Mouse (Mus musculus): ENCODE results near the gene Zfp36l1. TPM values are rescaled to one million over a fixed set of nuclear protein-coding genes. Genes with fewer than 3 reads are reported as not detected.
A peak's percentile ranks its signal among the peaks of the same experiment; 100 is the strongest.

Zfp36l1 gene
- polyA plus RNA-seq, 1 experiment = 251 TPM

GRCm38 (mm10) chr12:80063402-80064150 lies 49.2 kb downstream of the Zfp36l1 start:
- Histone ChIP-seq H3K4me3 (ENCODE audit: extremely low read depth, insufficient read depth, insufficient read length) (no peak overlapping the region), H3K27me3 (ENCODE audit: control insufficient read depth, insufficient read depth, low read length) (no peaks in the 10 kb centered on the region), H3K4me1 (ENCODE audit: control insufficient read depth, insufficient read depth, insufficient read length) (peaks cover 46% of the 10 kb centered on the region; the same call in 1 of the 2 replicates), H3K36me3 (ENCODE audit: control insufficient read depth, insufficient read depth, low read length) (no peaks in the 10 kb centered on the region), H3K27ac (ENCODE audit: insufficient read depth, low read length) (no peak overlapping the region)
- DNase-seq (ENCODE audit: low read depth in 1 of 2, low spot score in 2 of 2) = no peak
- 60% methylated on average over 7 of the region's 7 CpGs for WGBS
- no peak for TF ChIP-seq CTCF (IDR thresholded peaks at IDR 0.05; ENCODE audit: extremely low read depth, insufficient read depth, insufficient read length, insufficient replicate concordance)
- TF ChIP-seq POLR2A (IDR thresholded peaks at IDR 0.05; ENCODE audit: low read depth, low read length) = no peak

GRCm38 (mm10) chr12:80062410-80063401 lies 50.1 kb downstream of the Zfp36l1 start:
- Histone ChIP-seq H3K4me1 (ENCODE audit: control insufficient read depth, insufficient read depth, insufficient read length) (peaks cover 41% of the 10 kb centered on the region; the same call in 1 of the 2 replicates), H3K27ac (ENCODE audit: insufficient read depth, low read length) (no peak overlapping the region), H3K27me3 (ENCODE audit: control insufficient read depth, insufficient read depth, low read length) (no peaks in the 10 kb centered on the region), H3K4me3 (ENCODE audit: extremely low read depth, insufficient read depth, insufficient read length) (no peak overlapping the region), H3K36me3 (ENCODE audit: control insufficient read depth, insufficient read depth, low read length) (no peaks in the 10 kb centered on the region)
- WGBS = 40% methylated on average over 6 of the region's 6 CpGs
- no peak for DNase-seq (ENCODE audit: low read depth in 1 of 2, low spot score in 2 of 2)
- TF ChIP-seq POLR2A (IDR thresholded peaks at IDR 0.05; ENCODE audit: low read depth, low read length) (no peak), CTCF (IDR thresholded peaks at IDR 0.05; ENCODE audit: extremely low read depth, insufficient read depth, insufficient read length, insufficient replicate concordance) (no peak)

DNA sequence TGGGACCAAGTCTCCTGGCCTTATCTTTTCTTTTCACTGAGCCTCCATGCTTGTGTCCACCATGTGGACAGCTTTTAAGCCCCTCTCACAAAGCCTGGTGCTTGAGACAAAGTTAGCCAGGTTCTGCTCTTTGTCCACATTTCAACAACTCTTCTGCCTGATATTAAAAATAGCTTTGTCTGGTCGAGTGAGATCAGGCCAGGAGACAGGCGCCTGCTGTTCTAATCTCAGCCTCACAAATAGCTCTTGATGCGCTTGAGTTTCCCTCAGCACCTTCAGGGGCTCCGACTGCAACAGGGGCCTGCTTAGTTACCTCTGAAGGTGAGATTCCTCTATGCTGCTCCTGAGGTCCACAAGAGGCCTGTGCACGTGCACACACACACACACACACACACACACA lies 51.0 kb downstream of the Zfp36l1 start:
- TF ChIP-seq POLR2A (IDR thresholded peaks at IDR 0.05; ENCODE audit: low read depth, low read length) (no peak), CTCF (IDR thresholded peaks at IDR 0.05; ENCODE audit: extremely low read depth, insufficient read depth, insufficient read length, insufficient replicate concordance) (no peak)
- no peaks in the 10 kb centered on the region for H3K27me3 ChIP-seq (ENCODE audit: control insufficient read depth, insufficient read depth, low read length)
- peaks cover 41% of the 10 kb centered on the region; the same call in 1 of the 2 replicates for H3K4me1 ChIP-seq (ENCODE audit: control insufficient read depth, insufficient read depth, insufficient read length)
- peak overlapping the region; percentile 33 for H3K27ac ChIP-seq (ENCODE audit: insufficient read depth, low read length)
- no peak overlapping the region for H3K4me3 ChIP-seq (ENCODE audit: extremely low read depth, insufficient read depth, insufficient read length)
- 37% methylated on average over 5 of the region's 5 CpGs for WGBS
- DNase-seq (ENCODE audit: low read depth in 1 of 2, low spot score in 2 of 2) = no peak
- H3K36me3 ChIP-seq (ENCODE audit: control insufficient read depth, insufficient read depth, low read length) = no peaks in the 10 kb centered on the region

GRCm38 (mm10) chr12:80060809-80061208 lies 52.0 kb downstream of the Zfp36l1 start:
- H3K36me3 ChIP-seq (ENCODE audit: control insufficient read depth, insufficient read depth, low read length) = no peaks in the 10 kb centered on the region
- H3K27me3 ChIP-seq (ENCODE audit: control insufficient read depth, insufficient read depth, low read length) = no peaks in the 10 kb centered on the region
- peak overlapping the region; percentile 51; the same call in 1 of the 2 replicates for H3K27ac ChIP-seq (ENCODE audit: insufficient read depth, low read length)
- 18% methylated on average over 1 of the region's 1 CpGs for WGBS
- TF ChIP-seq POLR2A (IDR thresholded peaks at IDR 0.05; ENCODE audit: low read depth, low read length) (no peak), CTCF (IDR thresholded peaks at IDR 0.05; ENCODE audit: extremely low read depth, insufficient read depth, insufficient read length, insufficient replicate concordance) (no peak)
- peak; percentile 60 to 68 for DNase-seq (ENCODE audit: low read depth in 1 of 2, low spot score in 2 of 2)
- no peak overlapping the region for H3K4me3 ChIP-seq (ENCODE audit: extremely low read depth, insufficient read depth, insufficient read length)
- peaks cover 41% of the 10 kb centered on the region; the same call in 1 of the 2 replicates for H3K4me1 ChIP-seq (ENCODE audit: control insufficient read depth, insufficient read depth, insufficient read length)

DNA sequence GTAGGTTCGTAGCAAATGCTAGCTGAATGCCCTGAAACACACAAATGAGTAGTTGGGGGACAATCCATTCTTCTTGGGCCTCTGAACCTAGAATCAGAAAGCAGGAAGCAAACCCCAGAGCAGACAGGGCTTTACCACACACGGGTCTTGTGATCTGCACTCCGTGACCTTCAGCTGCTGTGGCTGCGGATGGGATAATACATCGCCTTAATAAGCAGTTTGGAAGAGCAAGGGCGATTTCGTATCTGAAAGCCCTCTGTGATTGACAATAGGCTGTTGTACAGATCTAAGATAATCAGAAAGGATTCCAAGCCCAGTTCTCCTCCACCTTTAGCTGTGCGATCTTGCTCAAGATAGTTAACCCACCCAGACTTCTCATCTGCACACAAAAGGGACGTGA lies 52.5 kb downstream of the Zfp36l1 start:
- H3K27me3 ChIP-seq (ENCODE audit: control insufficient read depth, insufficient read depth, low read length) = no peaks in the 10 kb centered on the region
- WGBS = 15% methylated on average over 9 of the region's 9 CpGs
- TF ChIP-seq POLR2A (IDR thresholded peaks at IDR 0.05; ENCODE audit: low read depth, low read length) = no peak
- no peak for TF ChIP-seq CTCF (IDR thresholded peaks at IDR 0.05; ENCODE audit: extremely low read depth, insufficient read depth, insufficient read length, insufficient replicate concordance)
- H3K36me3 ChIP-seq (ENCODE audit: control insufficient read depth, insufficient read depth, low read length) = no peaks in the 10 kb centered on the region
- peaks cover 36% of the 10 kb centered on the region; the same call in 1 of the 2 replicates for H3K4me1 ChIP-seq (ENCODE audit: control insufficient read depth, insufficient read depth, insufficient read length)
- H3K27ac ChIP-seq (ENCODE audit: insufficient read depth, low read length) = peak overlapping the region; percentile 51
- peak; percentile 34 to 51 for DNase-seq (ENCODE audit: low read depth in 1 of 2, low spot score in 2 of 2)
- H3K4me3 ChIP-seq (ENCODE audit: extremely low read depth, insufficient read depth, insufficient read length) = no peak overlapping the region

DNA sequence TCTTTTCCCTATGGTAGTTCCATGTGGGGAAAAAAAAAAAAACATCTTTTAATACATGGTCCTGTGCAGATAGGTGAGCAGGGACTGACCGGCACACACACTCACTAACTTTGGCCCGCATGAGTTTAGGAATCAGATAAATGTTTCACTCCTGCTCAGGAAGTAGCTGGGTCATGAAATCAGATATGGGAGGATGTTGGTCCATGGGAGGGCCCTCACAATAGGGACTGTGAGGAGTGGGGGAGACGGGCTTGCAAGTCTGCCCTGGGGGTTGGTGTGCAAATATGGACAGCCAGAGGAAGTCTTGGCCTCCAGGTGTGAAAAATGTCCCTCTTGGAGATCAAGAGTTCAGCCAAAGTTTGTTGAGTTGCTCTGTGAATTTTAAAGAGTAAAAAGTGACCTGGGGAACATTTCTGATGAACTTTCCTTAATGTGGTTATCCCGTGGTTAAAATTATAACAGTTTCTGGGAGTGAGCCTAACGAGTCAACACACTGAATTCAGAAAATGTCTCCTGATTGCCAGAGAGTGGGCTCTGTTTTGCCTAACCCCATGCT lies 53.0 kb downstream of the Zfp36l1 start:
- Histone ChIP-seq H3K4me3 (ENCODE audit: extremely low read depth, insufficient read depth, insufficient read length) (no peak overlapping the region), H3K4me1 (ENCODE audit: control insufficient read depth, insufficient read depth, insufficient read length) (peaks cover 32% of the 10 kb centered on the region; the same call in 1 of the 2 replicates), H3K27ac (ENCODE audit: insufficient read depth, low read length) (peak overlapping the region; percentile 51), H3K36me3 (ENCODE audit: control insufficient read depth, insufficient read depth, low read length) (no peaks in the 10 kb centered on the region), H3K27me3 (ENCODE audit: control insufficient read depth, insufficient read depth, low read length) (no peaks in the 10 kb centered on the region)
- 39% methylated on average over 5 of the region's 5 CpGs for WGBS
- DNase-seq (ENCODE audit: low read depth in 1 of 2, low spot score in 2 of 2) = no peak
- TF ChIP-seq POLR2A (IDR thresholded peaks at IDR 0.05; ENCODE audit: low read depth, low read length) (no peak), CTCF (IDR thresholded peaks at IDR 0.05; ENCODE audit: extremely low read depth, insufficient read depth, insufficient read length, insufficient replicate concordance) (no peak)

Other genes with a start within 250 kb of the Zfp36l1 start
- gene Actn1, start 147.4 kb upstream of the Zfp36l1 start, polyA plus RNA-seq (2012; rRNA removed) = 81.7 and 84.7 TPM in 2 replicates

All from spleen, adult 2 months (tissue).